Mouse (Mus musculus) forebrain, embryonic 10.5 days (tissue): ENCODE measurements at regions not wholly inside any gene's neighbourhood (a gene's known extent, or its start where the extent isn't known, plus 50 kb on each side); places are given as distances from the start of the nearest gene placed in this dataset.

Experiments used
- DNase-seq: peaks from one replicate; pipeline ENCODE4 v3.0.0-alpha.2; 2017; ENCODE audit warnings: low spot score; ENCODE audit errors: extremely low spot score
- H3K27ac ChIP-seq: fragments of 300-500 bp; sonication (generic); 2 replicates; pipeline ENCODE4 v1.5.1; 2016; ENCODE audit warnings: mild to moderate bottlenecking
- H3K27me3 ChIP-seq: fragments of 300-500 bp; sonication (generic); 2 replicates; pipeline ENCODE4 v1.6.1; 2016; ENCODE audit warnings: mild to moderate bottlenecking; ENCODE audit not compliant: poor library complexity, severe bottlenecking
- H3K36me3 ChIP-seq: fragments of 300-500 bp; sonication (generic); replicated peaks from 2 replicates; pipeline ENCODE4 v1.6.1; 2016; ENCODE audit warnings: mild to moderate bottlenecking, moderate library complexity
- H3K4me1 ChIP-seq: fragments of 300-500 bp; sonication (generic); 2 replicates; pipeline ENCODE4 v1.6.1; 2016
- H3K4me3 ChIP-seq: fragments of 300-500 bp; sonication (generic); 2 replicates; pipeline ENCODE4 v1.5.1; 2016; ENCODE audit warnings: mild to moderate bottlenecking, moderate library complexity
- H3K9me3 ChIP-seq: fragments of 300-500 bp; sonication (generic); 2 replicates; pipeline ENCODE4 v1.6.1; 2016; ENCODE audit warnings: mild to moderate bottlenecking, moderate library complexity
- WGBS: fragments of 180-500 bp; shearing (Covaris S2); methylation state at CpG from one replicate; pipeline ENCODE4 v1.1.7; 2016; 5-methylcytosine and 5-hydroxymethylcytosine counted together

GRCm38 (mm10) chr8:30916184-30916751 lies 2512.2 kb upstream of the 5930422O12Rik start:
- H3K4me3 ChIP-seq: peak overlapping the region; percentile 55
- peak overlapping the region; percentile 84 for H3K27ac ChIP-seq
- H3K36me3 ChIP-seq: no peaks in the 10 kb centered on the region
- WGBS: 9% methylated on average over 12 of the region's 12 CpGs
- peaks cover 15% of the 10 kb centered on the region for H3K27me3 ChIP-seq
- DNase-seq: peak; percentile 24
- peaks cover 26% of the 10 kb centered on the region for H3K4me1 ChIP-seq
- H3K9me3 ChIP-seq: no peaks in the 10 kb centered on the region

- Histone ChIP-seq H3K4me3 (no peak overlapping the region), H3K27ac (no peak overlapping the region), H3K36me3 (no peaks in the 10 kb centered on the region), H3K9me3 (no peaks in the 10 kb centered on the region), H3K4me1 (peaks cover 33% of the 10 kb centered on the region), H3K27me3 (peaks cover 18% of the 10 kb centered on the region)
- 70% methylated on average over 12 of the region's 12 CpGs for WGBS
- DNase-seq: peak; percentile 21
These were observed 2507.1 kb upstream of the 5930422O12Rik start for GRCm38 (mm10) chr8:30921451-30921850.

- peaks cover 28% of the 10 kb centered on the region for H3K4me1 ChIP-seq
- H3K27ac ChIP-seq: peak overlapping the region; percentile 76
- no peaks in the 10 kb centered on the region for H3K9me3 ChIP-seq
- H3K36me3 ChIP-seq: no peaks in the 10 kb centered on the region
- H3K27me3 ChIP-seq: peaks cover 16% of the 10 kb centered on the region
- peak overlapping the region; percentile 30; the same call in 1 of the 2 replicates for H3K4me3 ChIP-seq
- 35% methylated on average over 18 of the region's 18 CpGs for WGBS
- DNase-seq: peak; percentile 76
These were observed 2505.0 kb upstream of the 5930422O12Rik start for GRCm38 (mm10) chr8:30923301-30924159.

GRCm38 (mm10) chr8:30924160-30924534 lies 2504.4 kb upstream of the 5930422O12Rik start:
- Histone ChIP-seq H3K36me3 (no peaks in the 10 kb centered on the region), H3K4me3 (peak overlapping the region; percentile 30; the same call in 1 of the 2 replicates), H3K4me1 (peaks cover 28% of the 10 kb centered on the region), H3K27me3 (peaks cover 16% of the 10 kb centered on the region), H3K9me3 (no peaks in the 10 kb centered on the region), H3K27ac (peak overlapping the region; percentile 76)
- peak; percentile 20 for DNase-seq
- WGBS: 14% methylated on average over 5 of the region's 5 CpGs

- peaks cover 16% of the 10 kb centered on the region for H3K27me3 ChIP-seq
- H3K4me1 ChIP-seq: peaks cover 28% of the 10 kb centered on the region
- peak; percentile 19 for DNase-seq
- H3K27ac ChIP-seq: peak overlapping the region; percentile 76
- no peak overlapping the region for H3K4me3 ChIP-seq
- no peaks in the 10 kb centered on the region for H3K9me3 ChIP-seq
- 45% methylated on average over 6 of the region's 6 CpGs for WGBS
- no peaks in the 10 kb centered on the region for H3K36me3 ChIP-seq
These were observed 2503.9 kb upstream of the 5930422O12Rik start for GRCm38 (mm10) chr8:30924656-30925055.

DNA sequence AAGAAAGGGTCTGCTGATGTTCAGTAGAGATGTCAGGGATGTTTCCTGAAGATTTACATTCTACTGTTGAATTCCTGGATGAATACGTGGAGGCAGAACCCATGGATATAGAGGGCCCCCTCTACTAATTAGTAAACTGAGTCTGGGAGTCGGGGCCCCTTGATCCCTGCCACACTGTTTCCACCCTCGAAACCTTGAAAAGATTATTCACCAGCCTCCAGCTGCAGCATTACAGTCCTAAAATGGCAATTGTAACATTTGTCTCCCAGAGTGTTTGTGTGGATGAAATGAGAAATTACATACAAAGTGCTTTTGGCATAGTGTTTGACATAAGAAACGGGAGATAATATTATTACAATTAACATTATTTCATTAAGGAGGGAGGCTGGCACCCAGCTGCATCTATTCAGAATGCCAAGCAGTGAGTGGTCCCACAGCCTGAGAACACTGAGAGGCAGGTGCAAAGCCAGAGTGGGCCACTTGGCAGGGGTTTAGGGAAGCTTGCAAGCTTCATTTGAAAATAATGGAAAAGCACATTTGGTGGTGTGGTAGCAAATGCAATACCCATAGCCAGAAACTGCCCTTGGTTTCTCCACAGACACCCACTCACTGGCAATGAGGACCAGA lies 2490.9 kb upstream of the 5930422O12Rik start:
- no peak for DNase-seq
- H3K4me1 ChIP-seq: no peaks in the 10 kb centered on the region
- H3K36me3 ChIP-seq: no peaks in the 10 kb centered on the region
- 85% methylated on average over 4 of the region's 4 CpGs for WGBS
- no peak overlapping the region for H3K4me3 ChIP-seq
- H3K27ac ChIP-seq: no peak overlapping the region
- no peaks in the 10 kb centered on the region for H3K9me3 ChIP-seq
- no peaks in the 10 kb centered on the region for H3K27me3 ChIP-seq

GRCm38 (mm10) chr8:30940901-30941300 lies 2487.6 kb upstream of the 5930422O12Rik start:
- Histone ChIP-seq H3K36me3 (no peaks in the 10 kb centered on the region), H3K4me1 (no peaks in the 10 kb centered on the region), H3K9me3 (no peaks in the 10 kb centered on the region), H3K4me3 (no peak overlapping the region), H3K27me3 (no peaks in the 10 kb centered on the region), H3K27ac (no peak overlapping the region)
- 50% methylated on average over 4 of the region's 4 CpGs for WGBS
- DNase-seq: no peak

DNA sequence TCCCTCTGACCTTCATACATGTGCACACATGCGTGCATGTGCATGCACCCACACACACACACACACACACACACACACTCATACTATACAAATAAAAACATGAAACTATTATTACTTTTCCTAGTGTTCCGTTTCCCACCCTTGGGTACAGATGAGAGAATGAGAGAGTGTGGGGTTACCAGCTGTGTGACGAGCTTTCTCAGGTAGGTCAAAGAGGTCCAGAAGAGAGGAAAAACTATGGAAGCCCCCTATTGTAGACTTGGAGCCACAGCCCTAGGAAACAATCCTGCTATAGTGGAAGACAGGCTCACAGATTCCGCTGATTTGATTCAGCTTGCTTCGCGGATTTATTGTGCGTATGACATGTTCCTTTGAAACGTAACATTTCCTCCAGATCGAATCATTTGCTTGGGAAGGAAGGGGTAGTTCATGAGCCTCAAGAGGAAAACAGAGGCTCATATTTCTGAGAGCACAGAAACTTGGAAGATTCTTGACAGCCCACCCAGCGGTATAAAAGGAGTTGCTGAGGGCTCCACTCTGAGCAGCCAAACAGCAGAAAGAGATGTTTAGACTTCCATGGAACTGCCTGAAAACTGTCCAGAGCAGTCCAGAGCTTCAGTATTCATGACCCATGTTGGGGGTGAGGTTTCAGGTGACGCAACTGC lies 2486.9 kb upstream of the 5930422O12Rik start:
- 87% methylated on average over 11 of the region's 11 CpGs for WGBS
- Histone ChIP-seq H3K4me3 (no peak overlapping the region), H3K4me1 (no peaks in the 10 kb centered on the region), H3K9me3 (no peaks in the 10 kb centered on the region), H3K27ac (no peak overlapping the region), H3K27me3 (no peaks in the 10 kb centered on the region), H3K36me3 (no peaks in the 10 kb centered on the region)
- no peak for DNase-seq

DNA sequence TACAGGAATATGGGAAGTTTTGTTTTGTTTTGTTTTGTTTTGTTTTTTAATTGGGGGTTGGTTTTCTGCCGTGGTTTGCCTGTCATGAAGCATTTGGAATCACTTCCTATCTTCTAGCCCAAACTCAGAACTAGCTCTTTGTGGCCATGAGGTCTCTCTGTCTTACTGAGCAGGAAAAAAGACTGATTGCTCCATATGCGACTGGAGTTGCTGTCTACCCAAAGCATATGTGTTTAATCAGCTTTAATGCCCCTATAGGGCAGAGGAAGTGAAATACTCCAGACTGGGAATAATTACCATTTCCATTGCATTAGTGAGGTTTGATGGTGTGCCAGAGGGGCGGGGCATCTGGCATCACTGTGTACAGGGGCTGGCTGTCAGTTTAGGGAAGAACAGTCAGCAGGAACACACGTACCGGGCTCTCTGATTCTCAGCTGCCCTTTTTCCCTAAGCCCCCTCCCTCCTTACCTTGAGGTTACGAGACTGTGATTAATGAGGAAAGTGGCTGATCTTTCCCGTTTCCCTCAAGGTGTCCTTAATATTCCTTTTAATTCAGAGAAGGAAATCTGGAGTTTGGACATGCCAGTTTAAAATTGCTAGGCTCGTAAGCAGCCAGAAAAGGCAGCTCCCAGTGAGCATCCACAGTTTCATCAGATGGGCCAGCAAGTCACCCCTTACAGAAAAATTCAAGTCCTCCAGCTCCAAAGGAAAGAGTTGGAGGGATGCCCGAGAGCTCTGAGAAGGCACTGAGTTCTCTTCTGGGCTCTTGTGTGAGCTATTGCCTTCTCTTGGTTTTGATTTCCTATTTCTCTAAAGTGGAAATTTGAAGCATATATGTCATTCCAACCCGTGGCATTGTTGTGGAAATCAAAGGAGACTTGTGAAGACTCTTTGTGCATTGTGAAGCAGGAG lies 2482.1 kb upstream of the 5930422O12Rik start:
- 72% methylated on average over 10 of the region's 10 CpGs for WGBS
- no peaks in the 10 kb centered on the region for H3K36me3 ChIP-seq
- H3K9me3 ChIP-seq: no peaks in the 10 kb centered on the region
- no peak for DNase-seq
- H3K4me1 ChIP-seq: no peaks in the 10 kb centered on the region
- no peak overlapping the region for H3K27ac ChIP-seq
- no peak overlapping the region for H3K4me3 ChIP-seq
- H3K27me3 ChIP-seq: no peaks in the 10 kb centered on the region

- no peaks in the 10 kb centered on the region for H3K9me3 ChIP-seq
- no peak for DNase-seq
These were observed 2475.7 kb upstream of the 5930422O12Rik start for GRCm38 (mm10) chr8:30952818-30953217.

GRCm38 (mm10) chr8:30959436-30960180 lies 2468.9 kb upstream of the 5930422O12Rik start:
- no peak for DNase-seq
- Histone ChIP-seq H3K27me3 (peaks cover 37% of the 10 kb centered on the region), H3K9me3 (no peaks in the 10 kb centered on the region), H3K27ac (no peak overlapping the region), H3K36me3 (no peaks in the 10 kb centered on the region), H3K4me1 (peaks cover 14% of the 10 kb centered on the region), H3K4me3 (peak overlapping the region; percentile 34)
- WGBS: 44% methylated on average over 17 of the region's 17 CpGs

More at GRCm38 (mm10) chr8:30952818-30953217, 2475.7 kb upstream of the 5930422O12Rik start:
- Histone ChIP-seq H3K27me3 (peaks cover 10% of the 10 kb centered on the region), H3K27ac (no peak overlapping the region), H3K4me3 (no peak overlapping the region), H3K36me3 (no peaks in the 10 kb centered on the region), H3K4me1 (no peaks in the 10 kb centered on the region)
